Mouse (Mus musculus): ENCODE measurements around the gene Cyp1b1. TPM values are rescaled to one million over a fixed set of nuclear protein-coding genes. Genes with fewer than 3 reads are reported as not detected.

Gene Cyp1b1
- total RNA-seq, 2 experiments from 2014 or later, result 0.35 to 0.40 TPM

- intact Hi-C loops (cut with DNase I; ENCODE audit: low total_unique reads), result no loop called here
Measured at GRCm38 (mm10) chr17:79720681-79721080, 5.8 kb upstream of the Cyp1b1 start.

DNA sequence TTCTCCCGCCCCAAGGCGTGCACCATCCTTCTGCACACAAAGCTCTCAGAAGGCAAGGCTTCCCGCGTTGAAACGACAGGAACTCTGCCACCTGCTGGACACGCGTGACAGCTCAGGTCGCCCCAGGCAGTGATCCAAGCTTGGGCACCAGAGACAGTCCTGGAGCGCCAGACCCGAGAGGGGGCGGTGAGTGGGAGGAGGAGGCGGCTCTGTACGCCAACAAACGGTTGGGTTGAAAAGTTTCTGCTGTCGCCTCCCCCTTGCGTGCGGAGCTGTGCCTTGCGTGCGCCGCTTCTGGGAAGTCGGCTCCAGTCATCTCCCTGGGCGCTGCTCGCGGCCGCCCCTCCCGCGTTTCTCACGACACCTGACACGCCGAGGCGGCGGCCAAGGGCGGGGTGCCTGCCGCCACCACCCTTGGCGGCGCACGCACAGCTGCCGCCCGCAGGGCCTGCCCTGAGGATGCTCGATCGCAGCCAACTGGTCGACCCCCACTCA, 835 bp upstream of the Cyp1b1 start:
- DNase-seq, result peak; percentile 81
- intact Hi-C loops (cut with DNase I; ENCODE audit: low total_unique reads), result loop anchor here (10.0 kb wide), 1 partner anchor 51 kb away; no protein-coding TSS in a partner anchor

More at GRCm38 (mm10) chr17:79720681-79721080, 5.8 kb upstream of the Cyp1b1 start:
- no peak for DNase-seq

DNA sequence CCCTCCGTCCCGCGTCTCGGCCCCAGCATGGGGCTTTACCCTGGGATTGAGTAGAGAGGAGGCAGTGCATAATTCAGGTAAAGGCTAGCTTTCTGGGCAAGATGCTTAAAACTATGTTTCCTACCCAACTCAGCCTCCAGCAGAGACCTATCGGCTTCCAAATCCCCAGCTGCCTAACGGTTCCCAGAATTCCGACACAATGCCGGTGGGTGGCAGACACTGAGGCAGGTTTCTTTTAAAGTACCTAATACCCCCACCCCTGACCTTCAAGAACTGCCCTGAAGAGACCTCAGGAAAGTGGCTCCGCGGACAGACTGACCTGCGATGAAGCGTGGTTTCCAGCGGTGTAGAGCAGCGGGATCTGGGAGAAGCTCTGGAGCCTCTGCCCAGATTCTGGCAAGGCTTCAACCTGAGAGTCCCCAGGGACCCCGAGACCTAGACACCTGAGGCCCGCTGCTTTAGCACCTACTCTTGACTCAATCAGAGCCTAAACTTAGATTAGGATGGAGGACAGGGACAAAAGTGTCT, 429 bp downstream of the Cyp1b1 start:
- DNase-seq, result no peak
- intact Hi-C loops (cut with DNase I; ENCODE audit: low total_unique reads), result loop anchor here (10.0 kb wide), 1 partner anchor 50 kb away; no protein-coding TSS in a partner anchor

DNA sequence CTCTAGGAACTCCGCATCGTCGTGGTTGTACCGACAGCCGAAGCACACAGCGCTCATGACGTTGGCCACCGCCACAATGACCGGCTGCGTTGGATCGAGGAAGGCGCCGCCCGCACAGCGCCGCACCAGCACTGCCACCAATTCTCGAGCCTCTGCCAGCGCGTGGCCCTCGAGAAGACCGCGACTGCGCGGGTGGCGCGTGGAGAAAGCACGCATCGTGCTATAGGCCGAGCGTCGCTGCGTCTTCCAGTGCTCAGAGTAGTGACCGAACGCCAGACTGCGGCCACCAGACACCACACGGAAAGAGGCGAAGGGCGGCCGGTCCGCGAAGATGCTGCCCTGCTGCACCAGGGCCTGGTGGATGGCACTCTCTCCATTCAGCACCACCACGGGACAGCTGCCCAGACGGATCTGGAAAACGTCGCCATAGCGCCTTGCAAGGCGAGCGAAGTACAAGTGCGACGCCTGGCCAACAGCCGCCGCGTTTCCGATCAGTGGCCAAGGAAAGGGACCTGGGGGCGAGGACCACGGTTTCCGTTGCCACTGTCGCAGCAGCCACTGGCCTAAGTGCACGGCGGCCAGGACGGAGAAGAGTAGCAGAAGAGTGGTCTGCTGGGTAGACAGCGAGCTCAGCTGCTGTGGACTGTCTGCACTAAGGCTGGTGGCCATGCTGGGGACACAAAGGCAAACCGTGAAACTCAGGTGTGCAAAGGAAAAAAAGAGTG, 1.1 kb downstream of the Cyp1b1 start:
- DNase-seq, result peak; percentile 39
- intact Hi-C loops (cut with DNase I; ENCODE audit: low total_unique reads), result loop anchor here (10.0 kb wide), 1 partner anchor 49 kb away; no protein-coding TSS in a partner anchor

GRCm38 (mm10) chr17:79713276-79713642, 1.6 kb downstream of the Cyp1b1 start:
- intact Hi-C loops (cut with DNase I; ENCODE audit: low total_unique reads), result loop anchor here (10.0 kb wide), 1 partner anchor 48 kb away; no protein-coding TSS in a partner anchor
- DNase-seq, result no peak

- no peak for DNase-seq
- intact Hi-C loops (cut with DNase I; ENCODE audit: low total_unique reads), result loop anchor here (10.0 kb wide), 1 partner anchor 48 kb away; no protein-coding TSS in a partner anchor
Measured at GRCm38 (mm10) chr17:79712536-79712935, 2.3 kb downstream of the Cyp1b1 start.

GRCm38 (mm10) chr17:79711944-79712343, 2.9 kb downstream of the Cyp1b1 start:
- intact Hi-C loops (cut with DNase I; ENCODE audit: low total_unique reads), result loop anchor here (10.0 kb wide), 1 partner anchor 47 kb away; no protein-coding TSS in a partner anchor

GRCm38 (mm10) chr17:79710246-79710842, 4.5 kb downstream of the Cyp1b1 start:
- DNase-seq, result no peak
- intact Hi-C loops (cut with DNase I; ENCODE audit: low total_unique reads), result loop anchor here (10.0 kb wide), 1 partner anchor 46 kb away; no protein-coding TSS in a partner anchor

More at GRCm38 (mm10) chr17:79711944-79712343, 2.9 kb downstream of the Cyp1b1 start:
- DNase-seq, result no peak

- intact Hi-C loops (cut with DNase I; ENCODE audit: low total_unique reads), result loop anchor here (10.0 kb wide), 1 partner anchor 45 kb away; no protein-coding TSS in a partner anchor
- no peak for DNase-seq
Measured at GRCm38 (mm10) chr17:79709718-79710117, 5.1 kb downstream of the Cyp1b1 start.

GRCm38 (mm10) chr17:79708168-79708567, 6.7 kb downstream of the Cyp1b1 start:
- DNase-seq, result no peak
- intact Hi-C loops (cut with DNase I; ENCODE audit: low total_unique reads), result no loop called here

GRCm38 (mm10) chr17:79705671-79706455, 9.0 kb downstream of the Cyp1b1 start:
- intact Hi-C loops (cut with DNase I; ENCODE audit: low total_unique reads), result no loop called here
- no peak for DNase-seq

DNA sequence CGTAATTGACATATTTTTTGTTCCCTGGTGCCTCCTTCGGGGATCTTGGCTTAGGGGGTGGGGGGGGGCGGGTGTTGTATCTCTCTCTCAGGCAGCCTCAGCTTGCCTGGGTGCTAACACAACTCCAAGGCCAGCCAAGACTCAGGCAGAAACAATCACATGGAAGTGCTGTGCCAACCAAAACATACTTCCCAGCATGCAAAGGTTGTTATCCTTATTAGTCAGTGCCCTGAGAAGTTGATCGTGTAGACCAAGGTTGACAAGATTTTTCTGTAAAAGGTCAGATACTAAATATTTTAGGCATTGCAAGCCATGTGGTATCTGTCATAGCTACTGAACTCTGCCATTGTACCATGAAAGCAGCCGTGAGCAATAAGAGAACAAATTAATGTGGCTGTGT, 14.0 kb downstream of the Cyp1b1 start:
- intact Hi-C loops (cut with DNase I; ENCODE audit: low total_unique reads), result loop anchor here (5.0 kb wide), 1 partner anchor 136 kb away; no protein-coding TSS in a partner anchor
- no peak for DNase-seq

DNA sequence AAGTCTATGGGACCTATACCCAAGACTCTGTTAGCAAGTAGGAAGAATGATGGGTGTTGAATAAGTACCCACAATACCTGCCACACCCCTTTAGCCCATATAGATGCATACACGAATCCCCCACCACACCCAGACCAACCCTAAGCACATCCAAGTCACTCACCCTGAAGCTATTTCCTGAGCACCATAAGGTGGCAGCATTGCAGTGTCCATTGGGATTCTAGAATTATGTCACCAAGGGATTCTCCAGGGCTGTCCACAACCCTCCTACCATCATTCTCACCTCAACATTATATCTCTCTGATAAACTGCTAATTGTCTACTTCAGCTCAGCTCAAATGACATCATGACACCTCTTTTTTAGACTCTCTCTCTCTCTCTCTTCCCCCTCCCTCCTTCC, 15.7 kb downstream of the Cyp1b1 start:
- no peak for DNase-seq
- intact Hi-C loops (cut with DNase I; ENCODE audit: low total_unique reads), result no loop called here

GRCm38 (mm10) chr17:79695541-79695940, 19.3 kb downstream of the Cyp1b1 start:
- no peak for DNase-seq
- intact Hi-C loops (cut with DNase I; ENCODE audit: low total_unique reads), result no loop called here

DNA sequence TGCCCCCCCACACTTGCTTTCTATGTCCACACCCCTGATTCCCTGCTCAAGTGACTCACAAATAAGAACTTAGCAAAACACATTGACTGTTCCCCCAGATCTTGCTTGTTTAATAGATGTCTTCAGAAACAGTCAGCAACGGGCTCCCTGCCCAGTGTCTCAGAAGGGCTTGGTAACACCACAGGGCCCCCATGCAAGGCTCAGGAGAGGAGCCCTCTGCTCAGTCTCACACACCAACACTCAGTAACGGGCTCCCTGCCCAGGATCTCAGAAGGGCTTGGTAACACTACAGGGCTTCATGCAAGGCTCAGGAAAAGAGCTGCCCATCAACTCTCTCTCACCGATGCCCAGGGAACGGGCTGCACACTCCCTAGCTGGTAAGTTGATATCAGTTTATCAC, 19.8 kb downstream of the Cyp1b1 start:
- intact Hi-C loops (cut with DNase I; ENCODE audit: low total_unique reads), result no loop called here
- peak; percentile 10 for DNase-seq

DNA sequence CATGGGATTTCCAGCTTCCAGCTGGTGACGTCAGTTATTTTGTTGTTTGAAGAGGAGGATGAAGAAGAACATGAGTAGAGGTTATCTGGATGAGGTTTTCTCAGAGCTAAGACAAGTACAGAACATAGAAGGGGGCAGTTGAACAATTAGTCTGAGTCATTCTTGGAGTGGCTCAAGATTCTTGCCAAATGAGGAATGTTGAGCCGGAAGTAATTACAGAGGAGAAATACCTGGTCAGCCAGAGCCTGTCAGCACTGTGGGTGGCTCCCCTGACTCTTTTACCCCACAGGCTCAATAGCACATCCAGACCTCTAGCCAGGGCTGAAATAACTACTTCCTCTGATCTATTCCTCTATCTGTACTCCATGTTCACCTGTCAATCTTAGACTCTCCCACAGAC, 44.0 kb downstream of the Cyp1b1 start:
- intact Hi-C loops (cut with DNase I; ENCODE audit: low total_unique reads), result no loop called here

DNA sequence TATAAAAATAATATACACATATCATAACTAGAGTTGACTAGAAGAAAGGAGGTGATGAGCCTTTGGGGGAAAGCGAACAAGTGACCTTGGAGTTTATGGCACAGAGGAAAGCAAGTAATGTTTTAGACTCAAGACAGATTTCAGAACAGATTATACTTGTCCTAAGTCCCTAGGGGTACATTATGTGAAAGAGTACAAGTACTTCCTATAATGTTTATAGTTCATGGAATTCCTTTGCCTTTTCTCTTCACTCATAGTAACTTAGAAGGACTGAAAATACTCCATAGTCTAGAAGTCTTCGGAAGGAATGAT, 50.8 kb downstream of the Cyp1b1 start:
- DNase-seq, result no peak
- intact Hi-C loops (cut with DNase I; ENCODE audit: low total_unique reads), result loop anchor here (5.0 to 10.0 kb wide), 2 partner anchors 51 to 178 kb away; partner anchors contain the start of gene Cyp1b1

More for the DNA sequence above, 44.0 kb downstream of the Cyp1b1 start:
- no peak for DNase-seq

DNA sequence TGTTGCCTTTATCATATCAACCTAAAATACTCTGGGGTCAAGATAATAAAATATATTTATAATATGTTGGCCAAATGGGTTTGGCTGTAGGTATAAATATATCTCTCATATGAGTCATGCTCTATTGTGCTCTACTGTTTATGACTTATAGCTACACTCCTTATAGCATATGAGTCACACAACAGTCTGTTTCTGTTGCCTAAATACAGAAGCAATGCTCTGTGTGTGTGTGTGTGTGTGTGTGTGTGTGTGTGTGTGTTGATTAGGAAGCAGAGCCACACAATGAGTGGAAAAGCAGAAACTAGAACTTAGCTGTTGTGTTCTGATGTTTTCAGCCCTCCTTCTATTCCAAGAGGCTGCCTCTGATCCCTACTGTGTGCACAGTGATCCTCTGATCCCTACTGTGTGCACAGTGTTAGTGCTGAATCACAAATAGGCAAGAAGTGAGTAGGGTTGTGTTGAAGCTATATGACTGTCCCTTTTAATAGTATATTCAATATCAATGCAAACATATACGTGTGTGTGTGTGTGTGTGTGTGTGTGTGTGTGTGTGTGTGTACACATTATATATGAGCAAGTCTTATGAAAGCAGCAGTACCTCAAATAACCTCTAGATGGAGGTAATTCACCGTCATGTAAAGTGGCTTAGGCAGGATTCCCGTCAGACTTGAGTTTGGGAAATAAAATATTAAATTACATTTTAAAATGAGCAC, 51.3 kb downstream of the Cyp1b1 start:
- DNase-seq, result no peak
- intact Hi-C loops (cut with DNase I; ENCODE audit: low total_unique reads), result loop anchor here (5.0 to 10.0 kb wide), 2 partner anchors 51 to 179 kb away; partner anchors contain the start of gene Cyp1b1

- intact Hi-C loops (cut with DNase I; ENCODE audit: low total_unique reads), result loop anchor here (5.0 to 10.0 kb wide), 2 partner anchors 53 to 180 kb away; partner anchors contain the start of gene Cyp1b1
- no peak for DNase-seq
Measured at GRCm38 (mm10) chr17:79661848-79662247, 53.0 kb downstream of the Cyp1b1 start.
